Mouse (Mus musculus): Measurements from ENCODE around the gene Ncapd2. TPM values are rescaled to one million over a fixed set of nuclear protein-coding genes. Genes with fewer than 3 reads are reported as not detected.
"Not testable (repeated sequence)": the region's sequence is repeated elsewhere in the genome, so short reads cannot be mapped to it uniquely, and the experiment has no call there.

Ncapd2 gene
- polyA plus RNA-seq, 1 experiment, result 53.4 TPM

GRCm38 (mm10) chr6:125166051-125166751 is 25.3 kb downstream of the Ncapd2 start, which contains the start of gene Gapdh:
TSS of gene Gapdh (minus strand) at chr6:125166467.
- Histone ChIP-seq H3K36me3 (ENCODE audit: control insufficient read depth, insufficient read depth, low read length) (peaks cover 26% of the 10 kb centered on the region), H3K4me3 (ENCODE audit: low read depth, low read length) (peak within 1 kb of the TSS; percentile 80), H3K27ac (ENCODE audit: insufficient read depth, low read depth, low read length) (peak within 1 kb of the TSS; percentile 90), H3K4me1 (ENCODE audit: control insufficient read depth, insufficient read depth, insufficient read length, low read length) (peaks cover 16% of the 10 kb centered on the region), H3K27me3 (ENCODE audit: control insufficient read depth, insufficient read depth, low read length) (no peaks in the 10 kb centered on the region)
- under 1% methylated on average over 17 of the region's 18 CpGs for WGBS
- TF ChIP-seq CTCF (IDR thresholded peaks at IDR 0.05; ENCODE audit: extremely low read depth, insufficient read length, insufficient replicate concordance, low read depth, low read length), result no peak
- TF ChIP-seq POLR2A (IDR thresholded peaks at IDR 0.05; ENCODE audit: low read depth, low read length), result peak; percentile 54

GRCm38 (mm10) chr6:125165328-125165891 is 26.1 kb downstream of the Ncapd2 start:
- TF ChIP-seq POLR2A (IDR thresholded peaks at IDR 0.05; ENCODE audit: low read depth, low read length) (peak; percentile 100), CTCF (IDR thresholded peaks at IDR 0.05; ENCODE audit: extremely low read depth, insufficient read length, insufficient replicate concordance, low read depth, low read length) (no peak)
- WGBS, result under 1% methylated on average over 36 of the region's 36 CpGs

GRCm38 (mm10) chr6:125164672-125165327 is 26.7 kb downstream of the Ncapd2 start:
- Histone ChIP-seq H3K36me3 (ENCODE audit: control insufficient read depth, insufficient read depth, low read length) (peaks cover 27% of the 10 kb centered on the region), H3K27ac (ENCODE audit: insufficient read depth, low read depth, low read length) (peak overlapping the region; percentile 88), H3K4me1 (ENCODE audit: control insufficient read depth, insufficient read depth, insufficient read length, low read length) (peaks cover 23% of the 10 kb centered on the region), H3K4me3 (ENCODE audit: low read depth, low read length) (peak overlapping the region; percentile 80), H3K27me3 (ENCODE audit: control insufficient read depth, insufficient read depth, low read length) (no peaks in the 10 kb centered on the region)
- under 1% methylated on average over 39 of the region's 39 CpGs for WGBS
- TF ChIP-seq CTCF (IDR thresholded peaks at IDR 0.05; ENCODE audit: extremely low read depth, insufficient read length, insufficient replicate concordance, low read depth, low read length) (no peak), POLR2A (IDR thresholded peaks at IDR 0.05; ENCODE audit: low read depth, low read length) (no peak; the same call in 1 of the 2 replicates)

More at GRCm38 (mm10) chr6:125165328-125165891, 26.1 kb downstream of the Ncapd2 start:
- H3K4me3 ChIP-seq (ENCODE audit: low read depth, low read length), result peak overlapping the region; percentile 80
- H3K4me1 ChIP-seq (ENCODE audit: control insufficient read depth, insufficient read depth, insufficient read length, low read length), result peaks cover 23% of the 10 kb centered on the region
- peaks cover 28% of the 10 kb centered on the region for H3K36me3 ChIP-seq (ENCODE audit: control insufficient read depth, insufficient read depth, low read length)
- no peaks in the 10 kb centered on the region for H3K27me3 ChIP-seq (ENCODE audit: control insufficient read depth, insufficient read depth, low read length)
- peak overlapping the region; percentile 90 for H3K27ac ChIP-seq (ENCODE audit: insufficient read depth, low read depth, low read length)

GRCm38 (mm10) chr6:125163801-125164657 is 27.5 kb downstream of the Ncapd2 start:
- Histone ChIP-seq H3K27ac (ENCODE audit: insufficient read depth, low read depth, low read length) (peak overlapping the region; percentile 88), H3K36me3 (ENCODE audit: control insufficient read depth, insufficient read depth, low read length) (peaks cover 28% of the 10 kb centered on the region), H3K4me1 (ENCODE audit: control insufficient read depth, insufficient read depth, insufficient read length, low read length) (peaks cover 23% of the 10 kb centered on the region), H3K27me3 (ENCODE audit: control insufficient read depth, insufficient read depth, low read length) (no peaks in the 10 kb centered on the region), H3K4me3 (ENCODE audit: low read depth, low read length) (peak overlapping the region; percentile 80)
- 18% methylated on average over 20 of the region's 20 CpGs for WGBS
- TF ChIP-seq POLR2A (IDR thresholded peaks at IDR 0.05; ENCODE audit: low read depth, low read length) (0 out of 2 replicates have a peak, but pooled peaks have one; percentile 22), CTCF (IDR thresholded peaks at IDR 0.05; ENCODE audit: extremely low read depth, insufficient read length, insufficient replicate concordance, low read depth, low read length) (no peak)

- Histone ChIP-seq H3K4me1 (ENCODE audit: control insufficient read depth, insufficient read depth, insufficient read length, low read length) (peaks cover 23% of the 10 kb centered on the region), H3K36me3 (ENCODE audit: control insufficient read depth, insufficient read depth, low read length) (peaks cover 30% of the 10 kb centered on the region), H3K4me3 (ENCODE audit: low read depth, low read length) (0 out of 2 replicates have a peak overlapping the region, but pooled peaks have one; percentile 2)
- 76% methylated on average over 13 of the region's 16 CpGs for WGBS
- not testable (repeated sequence) for H3K27ac ChIP-seq (ENCODE audit: insufficient read depth, low read depth, low read length); H3K27me3 ChIP-seq (ENCODE audit: control insufficient read depth, insufficient read depth, low read length)
These were observed 28.7 kb downstream of the Ncapd2 start for GRCm38 (mm10) chr6:125162615-125163305.

GRCm38 (mm10) chr6:125161971-125162370 is 29.5 kb downstream of the Ncapd2 start:
- Histone ChIP-seq H3K36me3 (ENCODE audit: control insufficient read depth, insufficient read depth, low read length) (peaks cover 30% of the 10 kb centered on the region), H3K27ac (ENCODE audit: insufficient read depth, low read depth, low read length) (peak overlapping the region; percentile 7; the same call in 1 of the 2 replicates), H3K4me1 (ENCODE audit: control insufficient read depth, insufficient read depth, insufficient read length, low read length) (peaks cover 18% of the 10 kb centered on the region)
- not testable (repeated sequence) for H3K27me3 ChIP-seq (ENCODE audit: control insufficient read depth, insufficient read depth, low read length); H3K4me3 ChIP-seq (ENCODE audit: low read depth, low read length)
- peak; percentile 12; the same call in 1 of the 2 replicates for TF ChIP-seq CTCF (IDR thresholded peaks at IDR 0.05; ENCODE audit: extremely low read depth, insufficient read length, insufficient replicate concordance, low read depth, low read length)
- 16% methylated on average over 4 of the region's 5 CpGs for WGBS

Data from small intestine, adult 2 months (tissue).